Mouse (Mus musculus): Measurements from ENCODE around the gene Gm19684. TPM values are rescaled to one million over a fixed set of nuclear protein-coding genes. Genes with fewer than 3 reads are reported as not detected.
A peak's percentile ranks its signal among the peaks of the same experiment; 100 is the strongest.
"Not testable (repeated sequence)": the region's sequence is repeated elsewhere in the genome, so short reads cannot be mapped to it uniquely, and the experiment has no call there.

The Gm19684 gene
- total and polyA plus RNA-seq, 2 experiments from 2014 or later = not detected

GRCm38 (mm10) chr17:36178938-36179337 is 57.5 kb downstream of the Gm19684 start:
- not testable (repeated sequence) for H3K9me3 ChIP-seq (ENCODE audit: low read length); H3K27ac ChIP-seq (ENCODE audit: low read depth, low read length); H3K27me3 ChIP-seq (ENCODE audit: insufficient read depth, low read length); ATAC-seq (ENCODE audit: low FRiP score); H3K9ac ChIP-seq (replicated peaks; ENCODE audit: low read length, poor library complexity, severe bottlenecking); H3K36me3 ChIP-seq (ENCODE audit: insufficient read depth, low read length); H3K4me1 ChIP-seq (ENCODE audit: insufficient read depth, low read length)
- peak; percentile 2 for DNase-seq (ENCODE audit: low spot score)
- under 1% methylated on average over 40 of the region's 40 CpGs for WGBS
- peak; percentile 14; the same call in 1 of the 2 replicates for TF ChIP-seq CTCF (IDR thresholded peaks at IDR 0.05)
- Histone ChIP-seq H3K4me3 (ENCODE audit: low read depth, low read length) (peak overlapping the region; percentile 22; the same call in 1 of the 2 replicates), H3K4me2 (ENCODE audit: low read depth, low read length, poor library complexity, severe bottlenecking) (peak overlapping the region; percentile 41)

Other genes starting within 250 kb of the Gm19684 start
- 26.7 and 27.7 TPM in 2 replicates for gene Dhx16, start 241.9 kb upstream of the Gm19684 start, total RNA-seq (2014; rRNA removed)
- gene Dhx16, start 241.9 kb upstream of the Gm19684 start, polyA plus RNA-seq (2015; fragmentation: Nextera tagmentation; extraction: Ambion mirVana) = 23.6 and 25.1 TPM in 2 replicates
- gene 2310061I04Rik, start 224.2 kb upstream of the Gm19684 start, total RNA-seq (2014; rRNA removed) = 43.5 and 47.7 TPM in 2 replicates
- gene 2310061I04Rik, start 224.2 kb upstream of the Gm19684 start, polyA plus RNA-seq (2015; fragmentation: Nextera tagmentation; extraction: Ambion mirVana) = 88.3 and 89.3 TPM in 2 replicates
- gene Atat1, start 211.6 kb upstream of the Gm19684 start, total RNA-seq (2014; rRNA removed) = 199 and 216 TPM in 2 replicates
- gene Atat1, start 211.6 kb upstream of the Gm19684 start, polyA plus RNA-seq (2015; fragmentation: Nextera tagmentation; extraction: Ambion mirVana) = 326 and 332 TPM in 2 replicates
- 37.2 and 46.6 TPM in 2 replicates for gene Mrps18b, start 205.3 kb upstream of the Gm19684 start, total RNA-seq (2014; rRNA removed)
- gene Mrps18b, start 205.3 kb upstream of the Gm19684 start, polyA plus RNA-seq (2015; fragmentation: Nextera tagmentation; extraction: Ambion mirVana) = 55.7 and 57.4 TPM in 2 replicates
- gene Ppp1r10, start 205.2 kb upstream of the Gm19684 start, total RNA-seq (2014; rRNA removed) = 39.3 and 52.8 TPM in 2 replicates
- gene Ppp1r10, start 205.2 kb upstream of the Gm19684 start, polyA plus RNA-seq (2015; fragmentation: Nextera tagmentation; extraction: Ambion mirVana) = 23.0 and 24.8 TPM in 2 replicates
- gene Abcf1, start 151.9 kb upstream of the Gm19684 start, total RNA-seq (2014; rRNA removed) = 61.8 and 67.0 TPM in 2 replicates
- gene Abcf1, start 151.9 kb upstream of the Gm19684 start, polyA plus RNA-seq (2015; fragmentation: Nextera tagmentation; extraction: Ambion mirVana) = 89.0 and 100 TPM in 2 replicates
- 94.9 and 117 TPM in 2 replicates for gene Gnl1, start 141.8 kb upstream of the Gm19684 start, total RNA-seq (2014; rRNA removed)
- gene Gnl1, start 141.8 kb upstream of the Gm19684 start, polyA plus RNA-seq (2015; fragmentation: Nextera tagmentation; extraction: Ambion mirVana) = 80.8 and 82.8 TPM in 2 replicates
- gene Prr3, start 141.4 kb upstream of the Gm19684 start, total RNA-seq (2014; rRNA removed) = 43.9 and 57.8 TPM in 2 replicates
- 97.0 and 100 TPM in 2 replicates for gene Prr3, start 141.4 kb upstream of the Gm19684 start, polyA plus RNA-seq (2015; fragmentation: Nextera tagmentation; extraction: Ambion mirVana)
- 0.16 and 1.7 TPM in 2 replicates for gene H2-T24, start 101.1 kb upstream of the Gm19684 start, total RNA-seq (2014; rRNA removed)
- 5.3 and 7.2 TPM in 2 replicates for gene H2-T24, start 101.1 kb upstream of the Gm19684 start, polyA plus RNA-seq (2015; fragmentation: Nextera tagmentation; extraction: Ambion mirVana)
- 6.1 and 9.2 TPM in 2 replicates for gene H2-T23, start 88.8 kb upstream of the Gm19684 start, total RNA-seq (2014; rRNA removed)
- 6.4 and 7.3 TPM in 2 replicates for gene H2-T23, start 88.8 kb upstream of the Gm19684 start, polyA plus RNA-seq (2015; fragmentation: Nextera tagmentation; extraction: Ambion mirVana)
- gene H2-T22, start 78.9 kb upstream of the Gm19684 start, total RNA-seq (2014; rRNA removed) = 11.5 and 11.8 TPM in 2 replicates
- gene H2-T22, start 78.9 kb upstream of the Gm19684 start, polyA plus RNA-seq (2015; fragmentation: Nextera tagmentation; extraction: Ambion mirVana) = 7.1 and 8.3 TPM in 2 replicates
- 0.16 TPM in 1 of 2 replicates, not detected in the other for gene Gm6034, start 78.7 kb upstream of the Gm19684 start, total RNA-seq (2014; rRNA removed)
- gene Gm6034, start 78.7 kb upstream of the Gm19684 start, polyA plus RNA-seq (2015; fragmentation: Nextera tagmentation; extraction: Ambion mirVana) = not detected in 2 replicates
- 0.19 TPM in 1 of 2 replicates, not detected in the other for gene Gm11127, start 63.3 kb upstream of the Gm19684 start, total RNA-seq (2014; rRNA removed)
- 0.12 TPM in 1 of 2 replicates, not detected in the other for gene Gm11127, start 63.3 kb upstream of the Gm19684 start, polyA plus RNA-seq (2015; fragmentation: Nextera tagmentation; extraction: Ambion mirVana)
- gene Gm7030, start 7.7 kb downstream of the Gm19684 start, total RNA-seq (2014; rRNA removed) = not detected in 2 replicates
- gene Gm7030, start 7.7 kb downstream of the Gm19684 start, polyA plus RNA-seq (2015; fragmentation: Nextera tagmentation; extraction: Ambion mirVana) = not detected in 2 replicates
- not detected in 2 replicates for gene Gm8909, start 46.9 kb downstream of the Gm19684 start, total RNA-seq (2014; rRNA removed)
- gene Gm8909, start 46.9 kb downstream of the Gm19684 start, polyA plus RNA-seq (2015; fragmentation: Nextera tagmentation; extraction: Ambion mirVana) = not detected in 2 replicates
- gene H2-T3, start 68.6 kb downstream of the Gm19684 start, total RNA-seq (2014; rRNA removed) = not detected in 2 replicates
- gene H2-T3, start 68.6 kb downstream of the Gm19684 start, polyA plus RNA-seq (2015; fragmentation: Nextera tagmentation; extraction: Ambion mirVana) = not detected in 2 replicates
- 47.7 and 48.5 TPM in 2 replicates for gene Rpp21, start 136.4 kb downstream of the Gm19684 start, total RNA-seq (2014; rRNA removed)
- gene Rpp21, start 136.4 kb downstream of the Gm19684 start, polyA plus RNA-seq (2015; fragmentation: Nextera tagmentation; extraction: Ambion mirVana) = 169 and 187 TPM in 2 replicates
- 23.5 and 29.6 TPM in 2 replicates for gene Trim39, start 150.6 kb downstream of the Gm19684 start, total RNA-seq (2014; rRNA removed)
- 12.5 and 14.3 TPM in 2 replicates for gene Trim39, start 150.6 kb downstream of the Gm19684 start, polyA plus RNA-seq (2015; fragmentation: Nextera tagmentation; extraction: Ambion mirVana)
- not detected in 2 replicates for gene H2-M10.2, start 164.8 kb downstream of the Gm19684 start, total RNA-seq (2014; rRNA removed)
- not detected in 2 replicates for gene H2-M10.2, start 164.8 kb downstream of the Gm19684 start, polyA plus RNA-seq (2015; fragmentation: Nextera tagmentation; extraction: Ambion mirVana)
- not detected in 2 replicates for gene H2-M10.1, start 204.5 kb downstream of the Gm19684 start, total RNA-seq (2014; rRNA removed)
- not detected in 2 replicates for gene H2-M10.1, start 204.5 kb downstream of the Gm19684 start, polyA plus RNA-seq (2015; fragmentation: Nextera tagmentation; extraction: Ambion mirVana)
- gene H2-M10.3, start 246.7 kb downstream of the Gm19684 start, total RNA-seq (2014; rRNA removed) = not detected in 2 replicates
- gene H2-M10.3, start 246.7 kb downstream of the Gm19684 start, polyA plus RNA-seq (2015; fragmentation: Nextera tagmentation; extraction: Ambion mirVana) = not detected in 2 replicates